Mouse (Mus musculus): ENCODE results near the gene Map7d1. TPM values are rescaled to one million over a fixed set of nuclear protein-coding genes. Genes with fewer than 3 reads are reported as not detected.
A peak's percentile ranks its signal among the peaks of the same experiment; 100 is the strongest.

The Map7d1 gene
- polyA plus RNA-seq, 1 experiment: 6.0 TPM

GRCm38 (mm10) chr4:126269292-126269691 lies 13.1 kb upstream of the Map7d1 start:
- TF ChIP-seq POLR2A (IDR thresholded peaks at IDR 0.05; ENCODE audit: control insufficient read depth, low read depth, low read length): no peak
- TF ChIP-seq CTCF (IDR thresholded peaks at IDR 0.05; ENCODE audit: control insufficient read depth, insufficient read depth, insufficient replicate concordance, low read depth, low read length): no peak
- no peaks in the 10 kb centered on the region for H3K4me1 ChIP-seq (ENCODE audit: control insufficient read depth, insufficient read depth, low read length)
- H3K27ac ChIP-seq (ENCODE audit: control insufficient read depth, insufficient read depth, low read depth, low read length): no peak overlapping the region
- no peaks in the 10 kb centered on the region for H3K27me3 ChIP-seq (ENCODE audit: control insufficient read depth, insufficient read depth, low read length)
- no peak overlapping the region for H3K4me3 ChIP-seq (ENCODE audit: control insufficient read depth, low read depth, low read length)
- no peaks in the 10 kb centered on the region for H3K36me3 ChIP-seq (ENCODE audit: control insufficient read depth, insufficient read depth, low read length)

- Histone ChIP-seq H3K36me3 (ENCODE audit: control insufficient read depth, insufficient read depth, low read length) (no peaks in the 10 kb centered on the region), H3K4me1 (ENCODE audit: control insufficient read depth, insufficient read depth, low read length) (peaks cover 27% of the 10 kb centered on the region), H3K27ac (ENCODE audit: control insufficient read depth, insufficient read depth, low read depth, low read length) (peak within 1 kb of the TSS; percentile 79), H3K4me3 (ENCODE audit: control insufficient read depth, low read depth, low read length) (peak within 1 kb of the TSS; percentile 96), H3K27me3 (ENCODE audit: control insufficient read depth, insufficient read depth, low read length) (no peaks in the 10 kb centered on the region)
- TF ChIP-seq CTCF (IDR thresholded peaks at IDR 0.05; ENCODE audit: control insufficient read depth, insufficient read depth, insufficient replicate concordance, low read depth, low read length): peak; percentile 91; the same call in 1 of the 2 replicates
- TF ChIP-seq POLR2A (IDR thresholded peaks at IDR 0.05; ENCODE audit: control insufficient read depth, low read depth, low read length): peak; percentile 72
These were observed 6.1 kb upstream of the Map7d1 start, which contains the start of gene Trappc3 for GRCm38 (mm10) chr4:126262119-126262807. TSS of gene Trappc3 (plus strand) at chr4:126262325.

GRCm38 (mm10) chr4:126261675-126262074 lies 5.5 kb upstream of the Map7d1 start:
- Histone ChIP-seq H3K36me3 (ENCODE audit: control insufficient read depth, insufficient read depth, low read length) (no peaks in the 10 kb centered on the region), H3K27ac (ENCODE audit: control insufficient read depth, insufficient read depth, low read depth, low read length) (peak overlapping the region; percentile 59; the same call in 1 of the 2 replicates), H3K27me3 (ENCODE audit: control insufficient read depth, insufficient read depth, low read length) (no peaks in the 10 kb centered on the region), H3K4me3 (ENCODE audit: control insufficient read depth, low read depth, low read length) (peak overlapping the region; percentile 96), H3K4me1 (ENCODE audit: control insufficient read depth, insufficient read depth, low read length) (peaks cover 33% of the 10 kb centered on the region)
- TF ChIP-seq CTCF (IDR thresholded peaks at IDR 0.05; ENCODE audit: control insufficient read depth, insufficient read depth, insufficient replicate concordance, low read depth, low read length) (no peak), POLR2A (IDR thresholded peaks at IDR 0.05; ENCODE audit: control insufficient read depth, low read depth, low read length) (no peak)

- H3K4me1 ChIP-seq (ENCODE audit: control insufficient read depth, insufficient read depth, low read length): peaks cover 34% of the 10 kb centered on the region
- H3K36me3 ChIP-seq (ENCODE audit: control insufficient read depth, insufficient read depth, low read length): no peaks in the 10 kb centered on the region
- no peaks in the 10 kb centered on the region for H3K27me3 ChIP-seq (ENCODE audit: control insufficient read depth, insufficient read depth, low read length)
- H3K4me3 ChIP-seq (ENCODE audit: control insufficient read depth, low read depth, low read length): no peak overlapping the region
- TF ChIP-seq CTCF (IDR thresholded peaks at IDR 0.05; ENCODE audit: control insufficient read depth, insufficient read depth, insufficient replicate concordance, low read depth, low read length) (no peak), POLR2A (IDR thresholded peaks at IDR 0.05; ENCODE audit: control insufficient read depth, low read depth, low read length) (no peak)
- peak overlapping the region; percentile 65 for H3K27ac ChIP-seq (ENCODE audit: control insufficient read depth, insufficient read depth, low read depth, low read length)
These were observed 5.1 kb upstream of the Map7d1 start for GRCm38 (mm10) chr4:126261266-126261665.

GRCm38 (mm10) chr4:126260520-126261201 lies 4.5 kb upstream of the Map7d1 start:
- Histone ChIP-seq H3K4me3 (ENCODE audit: control insufficient read depth, low read depth, low read length) (no peak overlapping the region), H3K4me1 (ENCODE audit: control insufficient read depth, insufficient read depth, low read length) (peaks cover 34% of the 10 kb centered on the region), H3K27ac (ENCODE audit: control insufficient read depth, insufficient read depth, low read depth, low read length) (peak overlapping the region; percentile 68), H3K27me3 (ENCODE audit: control insufficient read depth, insufficient read depth, low read length) (no peaks in the 10 kb centered on the region), H3K36me3 (ENCODE audit: control insufficient read depth, insufficient read depth, low read length) (no peaks in the 10 kb centered on the region)
- TF ChIP-seq POLR2A (IDR thresholded peaks at IDR 0.05; ENCODE audit: control insufficient read depth, low read depth, low read length) (0 out of 2 replicates have a peak, but pooled peaks have one; percentile 21), CTCF (IDR thresholded peaks at IDR 0.05; ENCODE audit: control insufficient read depth, insufficient read depth, insufficient replicate concordance, low read depth, low read length) (no peak)

GRCm38 (mm10) chr4:126259523-126260160 lies 3.5 kb upstream of the Map7d1 start:
- Histone ChIP-seq H3K4me1 (ENCODE audit: control insufficient read depth, insufficient read depth, low read length) (peaks cover 43% of the 10 kb centered on the region), H3K4me3 (ENCODE audit: control insufficient read depth, low read depth, low read length) (no peak overlapping the region), H3K36me3 (ENCODE audit: control insufficient read depth, insufficient read depth, low read length) (no peaks in the 10 kb centered on the region), H3K27ac (ENCODE audit: control insufficient read depth, insufficient read depth, low read depth, low read length) (peak overlapping the region; percentile 56), H3K27me3 (ENCODE audit: control insufficient read depth, insufficient read depth, low read length) (no peaks in the 10 kb centered on the region)
- no peak for TF ChIP-seq CTCF (IDR thresholded peaks at IDR 0.05; ENCODE audit: control insufficient read depth, insufficient read depth, insufficient replicate concordance, low read depth, low read length)
- no peak for TF ChIP-seq POLR2A (IDR thresholded peaks at IDR 0.05; ENCODE audit: control insufficient read depth, low read depth, low read length)

GRCm38 (mm10) chr4:126259063-126259462 lies 2.9 kb upstream of the Map7d1 start:
- H3K4me3 ChIP-seq (ENCODE audit: control insufficient read depth, low read depth, low read length): no peak overlapping the region
- 0 out of 2 replicates have a peak overlapping the region, but pooled peaks have one; percentile 56 for H3K27ac ChIP-seq (ENCODE audit: control insufficient read depth, insufficient read depth, low read depth, low read length)
- H3K27me3 ChIP-seq (ENCODE audit: control insufficient read depth, insufficient read depth, low read length): no peaks in the 10 kb centered on the region
- H3K36me3 ChIP-seq (ENCODE audit: control insufficient read depth, insufficient read depth, low read length): no peaks in the 10 kb centered on the region
- TF ChIP-seq POLR2A (IDR thresholded peaks at IDR 0.05; ENCODE audit: control insufficient read depth, low read depth, low read length) (no peak), CTCF (IDR thresholded peaks at IDR 0.05; ENCODE audit: control insufficient read depth, insufficient read depth, insufficient replicate concordance, low read depth, low read length) (no peak)
- H3K4me1 ChIP-seq (ENCODE audit: control insufficient read depth, insufficient read depth, low read length): peaks cover 47% of the 10 kb centered on the region

Data from testis, adult 2 months (tissue).